26 mouse cellular contexts compared by ENCODE assay signal in the genomic region with DNA sequence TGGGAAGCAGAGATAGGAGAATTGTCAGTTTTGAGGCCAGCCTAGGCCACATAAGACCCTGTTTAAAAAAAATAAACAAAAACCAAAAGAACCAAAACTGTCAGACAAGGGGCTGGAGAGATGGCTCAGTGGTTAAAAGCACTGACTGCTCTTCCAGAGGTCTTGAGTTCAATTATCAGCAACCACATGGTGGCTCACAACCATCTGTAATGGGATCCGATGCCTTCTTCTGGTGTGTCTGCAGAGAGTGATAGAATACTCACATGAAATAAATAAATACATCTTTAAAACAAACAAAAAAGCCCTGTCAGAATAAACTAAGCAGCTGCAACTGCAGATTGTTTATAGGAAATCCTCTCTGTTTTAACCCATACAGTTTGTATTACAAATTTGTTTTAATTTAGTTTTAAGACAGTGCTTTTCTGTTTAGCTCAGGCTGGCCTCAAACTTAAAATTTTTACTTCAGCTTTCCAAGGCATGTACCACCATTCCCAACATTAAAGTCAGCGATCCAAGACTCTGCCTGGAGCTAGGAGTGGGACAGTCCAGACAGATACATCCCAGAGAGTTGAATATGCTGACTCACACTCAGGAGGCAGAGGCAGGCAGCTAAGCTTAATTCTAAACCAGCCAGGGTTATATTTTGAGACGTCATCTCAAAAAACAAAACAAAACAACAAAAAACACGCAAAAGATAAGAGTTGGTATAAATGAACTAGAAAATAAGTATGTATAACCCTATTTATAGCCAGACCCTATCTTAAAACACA. TPM values are rescaled to one million over a fixed set of nuclear protein-coding genes. Genes with fewer than 3 reads are reported as not detected.
"Had no signal": no experiment of that assay in that cellular context is flagged by ENCODE, and none has a peak within 500 bp of the region (broad histone marks: within the 10 kb centered on the region; RNA-seq: fewer than 3 reads in every experiment).

No protein-coding gene starts in this region.

- H3K36me3 ChIP-seq: intestine, embryonic 15.5 days had no signal

- ATAC-seq: intestine, embryonic 15.5 days; midbrain, embryonic 13.5 days; midbrain, embryonic 16.5 days had no signal

- H3K27me3 ChIP-seq: intestine, embryonic 15.5 days; lung, embryonic 15.5 days; megakaryocyte, embryonic 14.5 days; midbrain, embryonic 13.5 days; neural tube, embryonic 13.5 days had no signal

- DNase-seq: kidney, adult 18-20 months; kidney, adult 9 months; kidney, postnatal 25 days; layer of hippocampus, postnatal 36 days; lung, adult 18-20 months; lung, postnatal 10 days; lung, postnatal 36 days; retina, postnatal 1 day; right cerebral cortex, postnatal 25 days; spleen, adult 18-20 months; thymus, adult 2 months; thymus, postnatal 14 days; thymus, postnatal 4 days had no signal

- H3K4me1 ChIP-seq: midbrain, embryonic 10.5 days; midbrain, embryonic 13.5 days; neural tube, embryonic 13.5 days had no signal

- H3K4me2 ChIP-seq: intestine, embryonic 15.5 days; lung, embryonic 15.5 days; midbrain, embryonic 13.5 days; neural tube, embryonic 13.5 days had no signal

- H3K27ac ChIP-seq: intestine, embryonic 15.5 days; kidney, postnatal 0 days; left cerebral cortex, adult 2 months; lung, embryonic 15.5 days; midbrain, embryonic 10.5 days; midbrain, embryonic 13.5 days; neural tube, embryonic 13.5 days had no signal

- H3K9me3 ChIP-seq: intestine, embryonic 15.5 days; lung, embryonic 15.5 days; megakaryocyte, embryonic 14.5 days; midbrain, embryonic 10.5 days; midbrain, embryonic 13.5 days; neural tube, embryonic 13.5 days had no signal

- H3K4me3 ChIP-seq: intestine, embryonic 15.5 days; left cerebral cortex, adult 2 months; lung, embryonic 15.5 days; megakaryocyte, embryonic 14.5 days; midbrain, embryonic 10.5 days; midbrain, embryonic 13.5 days; myocyte; neural tube, embryonic 13.5 days had no signal

- H3K9ac ChIP-seq: intestine, embryonic 15.5 days; lung, embryonic 15.5 days; midbrain, embryonic 13.5 days; neural tube, embryonic 13.5 days had no signal

RNA-seq across cellular contexts. Expression of a gene that starts 50.4 kb away (rescaled TPM):
- polyA plus RNA-seq: intestine, embryonic 15.5 days; kidney, postnatal 0 days; limb, embryonic 11.5 days; limb, embryonic 14.5 days; lung, embryonic 15.5 days; midbrain, embryonic 10.5 days; midbrain, embryonic 13.5 days; midbrain, embryonic 16.5 days; myocyte; neural tube, embryonic 13.5 days; stomach, embryonic 16.5 days; thymus, adult 2 months had no signal
